Mouse (Mus musculus): ENCODE measurements around the gene Podn. TPM values are rescaled to one million over a fixed set of nuclear protein-coding genes. Genes with fewer than 3 reads are reported as not detected.
"Not testable (repeated sequence)": the region's sequence is repeated elsewhere in the genome, so short reads cannot be mapped to it uniquely, and the experiment has no call there.

Podn gene
- polyA plus RNA-seq (2014; fragmentation: Nextera tagmentation; extraction: Ambion mirVana), result 0.75 and 1.3 TPM in 2 replicates

GRCm38 (mm10) chr4:108096345-108096744 lies at the start of gene Podn:
Gene Podn, minus strand, starts transcription at chr4:108096445.
- no peak within 1 kb of the TSS for H3K4me3 ChIP-seq (ENCODE audit: low read depth, low read length)
- no peaks in the 10 kb centered on the region for H3K9me3 ChIP-seq (ENCODE audit: control insufficient read depth, low read length)
- H3K36me3 ChIP-seq (ENCODE audit: control insufficient read depth, insufficient read depth, low read length), result no peaks in the 10 kb centered on the region
- no peak within 1 kb of the TSS for H3K27ac ChIP-seq (ENCODE audit: low read depth, low read length)
- H3K27me3 ChIP-seq (ENCODE audit: control insufficient read depth, insufficient read depth, low read length), result no peaks in the 10 kb centered on the region
- H3K4me2 ChIP-seq (ENCODE audit: low read depth, low read length), result no peak within 1 kb of the TSS
- no peak for ATAC-seq (ENCODE audit: low read depth)
- 82% methylated on average over 4 of the region's 4 CpGs for WGBS
- no peaks in the 10 kb centered on the region for H3K4me1 ChIP-seq (ENCODE audit: control insufficient read depth, insufficient read depth, low read length)
- H3K9ac ChIP-seq (replicated peaks; ENCODE audit: low read depth, low read length), result no peak within 1 kb of the TSS

- H3K4me3 ChIP-seq (ENCODE audit: low read depth, low read length), result not testable (repeated sequence)
Measured at GRCm38 (mm10) chr4:108145554-108145953, 49.3 kb upstream of the Podn start.

GRCm38 (mm10) chr4:108144880-108145279 lies 48.6 kb upstream of the Podn start, which contains the start of gene Scp2:
Gene Scp2, minus strand, starts transcription at chr4:108144998.
- H3K9me3 ChIP-seq (ENCODE audit: control insufficient read depth, low read length), result no peaks in the 10 kb centered on the region
- no peaks in the 10 kb centered on the region for H3K4me1 ChIP-seq (ENCODE audit: control insufficient read depth, insufficient read depth, low read length)
- ATAC-seq (ENCODE audit: low read depth), result no peak
- no peaks in the 10 kb centered on the region for H3K27me3 ChIP-seq (ENCODE audit: control insufficient read depth, insufficient read depth, low read length)
- no peaks in the 10 kb centered on the region for H3K36me3 ChIP-seq (ENCODE audit: control insufficient read depth, insufficient read depth, low read length)
- no peak within 1 kb of the TSS for H3K9ac ChIP-seq (replicated peaks; ENCODE audit: low read depth, low read length)
- 97% methylated on average over 1 of the region's 1 CpGs for WGBS
- H3K4me2 ChIP-seq (ENCODE audit: low read depth, low read length), result no peak within 1 kb of the TSS
- H3K27ac ChIP-seq (ENCODE audit: low read depth, low read length), result no peak within 1 kb of the TSS
- H3K4me3 ChIP-seq (ENCODE audit: low read depth, low read length), result no peak within 1 kb of the TSS

More at GRCm38 (mm10) chr4:108145554-108145953, 49.3 kb upstream of the Podn start:
- ATAC-seq (ENCODE audit: low read depth); H3K4me2 ChIP-seq (ENCODE audit: low read depth, low read length); H3K36me3 ChIP-seq (ENCODE audit: control insufficient read depth, insufficient read depth, low read length); H3K27me3 ChIP-seq (ENCODE audit: control insufficient read depth, insufficient read depth, low read length); H3K9ac ChIP-seq (replicated peaks; ENCODE audit: low read depth, low read length); H3K9me3 ChIP-seq (ENCODE audit: control insufficient read depth, low read length); H3K27ac ChIP-seq (ENCODE audit: low read depth, low read length); H3K4me1 ChIP-seq (ENCODE audit: control insufficient read depth, insufficient read depth, low read length): not testable (repeated sequence)
- 45% methylated on average over 3 of the region's 3 CpGs for WGBS

GRCm38 (mm10) chr4:108143778-108144177 lies 47.5 kb upstream of the Podn start:
- H3K4me1 ChIP-seq (ENCODE audit: control insufficient read depth, insufficient read depth, low read length), result no peaks in the 10 kb centered on the region
- H3K9ac ChIP-seq (replicated peaks; ENCODE audit: low read depth, low read length), result no peak overlapping the region
- H3K27me3 ChIP-seq (ENCODE audit: control insufficient read depth, insufficient read depth, low read length), result no peaks in the 10 kb centered on the region
- no peaks in the 10 kb centered on the region for H3K9me3 ChIP-seq (ENCODE audit: control insufficient read depth, low read length)
- H3K36me3 ChIP-seq (ENCODE audit: control insufficient read depth, insufficient read depth, low read length), result no peaks in the 10 kb centered on the region
- H3K27ac ChIP-seq (ENCODE audit: low read depth, low read length), result no peak overlapping the region
- H3K4me2 ChIP-seq (ENCODE audit: low read depth, low read length), result no peak overlapping the region
- no peak overlapping the region for H3K4me3 ChIP-seq (ENCODE audit: low read depth, low read length)
- no peak for ATAC-seq (ENCODE audit: low read depth)

- WGBS, result 88% methylated on average over 2 of the region's 2 CpGs
- not testable (repeated sequence) for H3K9ac ChIP-seq (replicated peaks; ENCODE audit: low read depth, low read length); H3K4me2 ChIP-seq (ENCODE audit: low read depth, low read length); ATAC-seq (ENCODE audit: low read depth); H3K27ac ChIP-seq (ENCODE audit: low read depth, low read length); H3K27me3 ChIP-seq (ENCODE audit: control insufficient read depth, insufficient read depth, low read length); H3K4me1 ChIP-seq (ENCODE audit: control insufficient read depth, insufficient read depth, low read length); H3K4me3 ChIP-seq (ENCODE audit: low read depth, low read length); H3K9me3 ChIP-seq (ENCODE audit: control insufficient read depth, low read length); H3K36me3 ChIP-seq (ENCODE audit: control insufficient read depth, insufficient read depth, low read length)
Measured at GRCm38 (mm10) chr4:108143178-108143577, 46.9 kb upstream of the Podn start.

- Histone ChIP-seq H3K9me3 (ENCODE audit: control insufficient read depth, low read length) (no peaks in the 10 kb centered on the region), H3K27ac (ENCODE audit: low read depth, low read length) (no peak overlapping the region), H3K36me3 (ENCODE audit: control insufficient read depth, insufficient read depth, low read length) (no peaks in the 10 kb centered on the region), H3K4me1 (ENCODE audit: control insufficient read depth, insufficient read depth, low read length) (no peaks in the 10 kb centered on the region), H3K9ac (replicated peaks; ENCODE audit: low read depth, low read length) (no peak overlapping the region), H3K4me2 (ENCODE audit: low read depth, low read length) (no peak overlapping the region), H3K27me3 (ENCODE audit: control insufficient read depth, insufficient read depth, low read length) (no peaks in the 10 kb centered on the region), H3K4me3 (ENCODE audit: low read depth, low read length) (no peak overlapping the region)
- 88% methylated on average over 5 of the region's 5 CpGs for WGBS
- no peak for ATAC-seq (ENCODE audit: low read depth)
Measured at GRCm38 (mm10) chr4:108136938-108137337, 40.7 kb upstream of the Podn start.

- no peak for ATAC-seq (ENCODE audit: low read depth)
- 93% methylated on average over 3 of the region's 3 CpGs for WGBS
Measured at GRCm38 (mm10) chr4:108130452-108130851, 34.2 kb upstream of the Podn start.

GRCm38 (mm10) chr4:108128339-108128738 lies 32.1 kb upstream of the Podn start:
- Histone ChIP-seq H3K4me3 (ENCODE audit: low read depth, low read length) (no peak overlapping the region), H3K9me3 (ENCODE audit: control insufficient read depth, low read length) (no peaks in the 10 kb centered on the region), H3K27ac (ENCODE audit: low read depth, low read length) (no peak overlapping the region), H3K27me3 (ENCODE audit: control insufficient read depth, insufficient read depth, low read length) (no peaks in the 10 kb centered on the region), H3K36me3 (ENCODE audit: control insufficient read depth, insufficient read depth, low read length) (no peaks in the 10 kb centered on the region), H3K4me2 (ENCODE audit: low read depth, low read length) (no peak overlapping the region), H3K9ac (replicated peaks; ENCODE audit: low read depth, low read length) (no peak overlapping the region), H3K4me1 (ENCODE audit: control insufficient read depth, insufficient read depth, low read length) (no peaks in the 10 kb centered on the region)
- no peak for ATAC-seq (ENCODE audit: low read depth)
- WGBS, result 94% methylated on average over 2 of the region's 2 CpGs

More at GRCm38 (mm10) chr4:108130452-108130851, 34.2 kb upstream of the Podn start:
- H3K4me3 ChIP-seq (ENCODE audit: low read depth, low read length), result no peak overlapping the region
- H3K27me3 ChIP-seq (ENCODE audit: control insufficient read depth, insufficient read depth, low read length), result no peaks in the 10 kb centered on the region
- no peaks in the 10 kb centered on the region for H3K36me3 ChIP-seq (ENCODE audit: control insufficient read depth, insufficient read depth, low read length)
- H3K4me1 ChIP-seq (ENCODE audit: control insufficient read depth, insufficient read depth, low read length), result no peaks in the 10 kb centered on the region
- no peak overlapping the region for H3K9ac ChIP-seq (replicated peaks; ENCODE audit: low read depth, low read length)
- H3K9me3 ChIP-seq (ENCODE audit: control insufficient read depth, low read length), result no peaks in the 10 kb centered on the region
- no peak overlapping the region for H3K4me2 ChIP-seq (ENCODE audit: low read depth, low read length)
- no peak overlapping the region for H3K27ac ChIP-seq (ENCODE audit: low read depth, low read length)

GRCm38 (mm10) chr4:108127516-108127915 lies 31.3 kb upstream of the Podn start:
- no peak overlapping the region for H3K4me3 ChIP-seq (ENCODE audit: low read depth, low read length)
- no peaks in the 10 kb centered on the region for H3K4me1 ChIP-seq (ENCODE audit: control insufficient read depth, insufficient read depth, low read length)
- no peak overlapping the region for H3K27ac ChIP-seq (ENCODE audit: low read depth, low read length)
- no peak for ATAC-seq (ENCODE audit: low read depth)
- H3K9me3 ChIP-seq (ENCODE audit: control insufficient read depth, low read length), result no peaks in the 10 kb centered on the region
- 92% methylated on average over 5 of the region's 5 CpGs for WGBS
- H3K36me3 ChIP-seq (ENCODE audit: control insufficient read depth, insufficient read depth, low read length), result no peaks in the 10 kb centered on the region
- H3K9ac ChIP-seq (replicated peaks; ENCODE audit: low read depth, low read length), result no peak overlapping the region
- no peak overlapping the region for H3K4me2 ChIP-seq (ENCODE audit: low read depth, low read length)
- no peaks in the 10 kb centered on the region for H3K27me3 ChIP-seq (ENCODE audit: control insufficient read depth, insufficient read depth, low read length)

All from neural tube, embryonic 14.5 days (tissue).